Mouse (Mus musculus) kidney, postnatal 0 days (tissue): ENCODE data around the gene Pfkfb4. TPM values are rescaled to one million over a fixed set of nuclear protein-coding genes. Genes with fewer than 3 reads are reported as not detected.

Source experiments
- ATAC-seq: fragments of 200-750 bp; cut with Nextera tagmentation; replicated peaks from 2 replicates; pipeline ENCODE4 v1.8.0; 2017; ENCODE audit warnings: low read depth, moderate number of reproducible peaks, moderate TSS enrichment, moderate library complexity; ENCODE audit not compliant: low FRiP score
- DNase-seq: peaks from one replicate; pipeline ENCODE4 v3.0.0-alpha.2; 2016; ENCODE audit warnings: low spot score
- H3K27ac ChIP-seq: fragments of 300-500 bp; sonication (generic); 2 replicates; pipeline ENCODE4 v1.5.1; 2014; ENCODE audit warnings: mild to moderate bottlenecking
- H3K27me3 ChIP-seq: fragments of 300-500 bp; sonication (generic); 2 replicates; pipeline ENCODE4 v1.6.1; 2014; ENCODE audit warnings: low read length, mixed read lengths; ENCODE audit not compliant: insufficient read depth
- H3K36me3 ChIP-seq: fragments of 300-500 bp; sonication (generic); 2 replicates; pipeline ENCODE4 v1.6.1; 2014; ENCODE audit warnings: low read length, mixed read lengths; ENCODE audit not compliant: insufficient read depth
- H3K4me1 ChIP-seq: fragments of 300-500 bp; sonication (generic); replicated peaks from 2 replicates; pipeline ENCODE4 v1.6.1; 2014; ENCODE audit warnings: antibody characterized with exemption, low read length, mixed read lengths; ENCODE audit not compliant: insufficient read depth
- H3K4me2 ChIP-seq: fragments of 300-500 bp; sonication (generic); 2 replicates; pipeline ENCODE4 v1.6.1; 2014; ENCODE audit warnings: mild to moderate bottlenecking, low read length, moderate library complexity, mixed read lengths
- H3K4me3 ChIP-seq: fragments of 300-500 bp; sonication (generic); replicated peaks from 2 replicates; pipeline ENCODE4 v1.5.1; 2014; ENCODE audit warnings: low read depth, low read length
- H3K9ac ChIP-seq: fragments of 300-500 bp; sonication (generic); 2 replicates; pipeline ENCODE4 v1.6.1; 2014; ENCODE audit warnings: low read depth, low read length
- H3K9me3 ChIP-seq: fragments of 300-500 bp; sonication (generic); replicated peaks from 2 replicates; pipeline ENCODE4 v1.6.1; 2016; ENCODE audit warnings: low read length, inconsistent platforms, mixed read lengths
- CTCF ChIP-seq: IDR thresholded peaks from 2 replicates; pipeline ENCODE4 v1.5.1; 2016; ENCODE audit warnings: antibody characterized with exemption, low read depth, mild to moderate bottlenecking, moderate library complexity
- WGBS: fragments of 180-500 bp; shearing (Covaris S2); extraction: QIAGEN DNeasy Blood & Tissue Kit; methylation state at CpG from one replicate; pipeline ENCODE4 v1.1.7; 2014; 5-methylcytosine and 5-hydroxymethylcytosine counted together
- polyA plus RNA-seq: library from polyadenylated mRNA; unstranded; fragments of >200 nt; fragmentation: Nextera tagmentation; extraction: Ambion mirVana; gene quantifications from 2 replicates; pipeline ENCODE4 v1.2.1, GENCODE M21; 2015

Pfkfb4 gene
- polyA plus RNA-seq, 1 experiment from 2014 or later: 5.8 TPM

DNA sequence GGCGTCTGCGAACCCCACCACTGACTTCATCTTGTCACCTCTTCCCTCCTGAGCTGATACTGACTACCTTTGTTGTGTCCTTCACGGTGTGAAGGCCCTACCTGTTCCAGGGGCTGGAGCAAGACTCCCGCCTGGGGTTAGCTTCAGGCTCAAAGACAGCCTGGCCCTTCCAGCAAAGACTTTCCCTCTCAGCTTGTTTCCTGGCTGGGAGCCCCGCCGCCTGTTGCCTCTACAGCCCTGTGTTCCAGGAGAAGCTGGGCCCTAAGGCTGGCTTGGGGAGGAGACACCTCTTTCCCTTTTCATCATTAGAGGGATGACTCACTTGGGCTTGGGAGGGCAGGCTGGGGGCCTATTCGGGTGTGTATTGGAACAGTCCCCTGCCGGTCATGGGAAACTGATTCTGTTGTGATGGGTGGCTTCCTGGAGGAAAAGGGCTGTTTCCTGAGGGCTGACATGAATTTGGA is 47.4 kb downstream of the Pfkfb4 start:
- H3K9ac ChIP-seq: peak overlapping the region; percentile 84
- no peaks in the 10 kb centered on the region for H3K9me3 ChIP-seq
- no peak for TF ChIP-seq CTCF
- DNase-seq (peak; percentile 64), ATAC-seq (no peak; the same call in 1 of the 2 replicates)
- WGBS: 16% methylated on average over 8 of the region's 8 CpGs
- H3K4me3 ChIP-seq: peak overlapping the region; percentile 65
- peaks cover 25% of the 10 kb centered on the region for H3K4me1 ChIP-seq
- peak overlapping the region; percentile 85 for H3K4me2 ChIP-seq
- no peaks in the 10 kb centered on the region for H3K27me3 ChIP-seq
- no peaks in the 10 kb centered on the region for H3K36me3 ChIP-seq
- H3K27ac ChIP-seq: peak overlapping the region; percentile 92

DNA sequence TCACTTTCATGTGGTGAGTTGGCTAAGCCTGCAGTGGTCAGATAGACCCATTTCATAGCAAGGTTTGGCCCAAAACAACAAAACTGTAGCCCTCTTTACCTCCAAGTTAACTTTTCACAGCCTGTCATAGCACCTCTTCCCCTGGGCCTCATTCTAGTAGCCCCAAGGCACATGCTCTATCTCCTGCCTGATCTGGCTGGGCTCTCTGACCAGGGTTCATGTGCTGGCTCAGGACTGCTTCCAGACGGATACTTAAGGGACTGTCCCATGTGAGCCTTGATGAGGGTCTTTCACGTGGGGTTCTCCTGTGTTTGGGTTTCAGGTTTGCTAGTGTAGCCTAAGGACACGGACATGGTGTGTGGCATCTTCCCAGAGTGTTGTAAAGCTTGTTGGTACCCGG is 48.1 kb downstream of the Pfkfb4 start:
- Histone ChIP-seq H3K4me3 (peak overlapping the region; percentile 65), H3K27me3 (no peaks in the 10 kb centered on the region), H3K9me3 (no peaks in the 10 kb centered on the region), H3K4me2 (peak overlapping the region; percentile 85), H3K36me3 (peaks cover 3% of the 10 kb centered on the region; the same call in 1 of the 2 replicates), H3K27ac (0 out of 2 replicates have a peak overlapping the region, but pooled peaks have one; percentile 92), H3K4me1 (peaks cover 25% of the 10 kb centered on the region), H3K9ac (peak overlapping the region; percentile 5; the same call in 1 of the 2 replicates)
- WGBS: 76% methylated on average over 4 of the region's 4 CpGs
- no peak for TF ChIP-seq CTCF
- DNase-seq: no peak
- ATAC-seq: no peak

DNA sequence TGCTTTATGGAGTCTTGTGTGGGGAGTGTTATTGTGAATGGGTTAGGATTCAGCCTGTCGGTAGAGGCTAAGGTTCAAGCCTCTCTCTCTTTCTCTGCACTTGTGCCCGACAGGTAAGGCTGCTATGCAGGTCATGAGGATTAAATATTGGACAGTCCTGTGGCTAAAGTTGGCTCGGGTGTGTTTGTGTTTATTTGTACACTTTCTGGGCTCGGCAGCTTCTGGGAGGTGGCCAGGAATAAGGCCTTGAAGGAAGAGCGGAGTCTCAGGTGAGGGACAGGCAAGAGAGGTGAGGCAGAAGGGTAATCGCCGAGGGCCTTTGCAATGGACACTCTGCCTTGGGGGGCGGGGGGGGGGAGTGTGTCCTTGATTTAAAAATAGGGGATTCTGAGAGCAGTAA is 48.6 kb downstream of the Pfkfb4 start:
- 74% methylated on average over 8 of the region's 8 CpGs for WGBS
- H3K4me1 ChIP-seq: peaks cover 25% of the 10 kb centered on the region
- H3K27ac ChIP-seq: peak overlapping the region; percentile 50; the same call in 1 of the 2 replicates
- ATAC-seq: no peak
- peak overlapping the region; percentile 65; the same call in 1 of the 2 replicates for H3K4me3 ChIP-seq
- TF ChIP-seq CTCF: no peak
- H3K36me3 ChIP-seq: peaks cover 3% of the 10 kb centered on the region; the same call in 1 of the 2 replicates
- DNase-seq: no peak
- H3K9me3 ChIP-seq: no peaks in the 10 kb centered on the region
- H3K4me2 ChIP-seq: peak overlapping the region; percentile 85
- no peak overlapping the region; the same call in 1 of the 2 replicates for H3K9ac ChIP-seq
- no peaks in the 10 kb centered on the region for H3K27me3 ChIP-seq

DNA sequence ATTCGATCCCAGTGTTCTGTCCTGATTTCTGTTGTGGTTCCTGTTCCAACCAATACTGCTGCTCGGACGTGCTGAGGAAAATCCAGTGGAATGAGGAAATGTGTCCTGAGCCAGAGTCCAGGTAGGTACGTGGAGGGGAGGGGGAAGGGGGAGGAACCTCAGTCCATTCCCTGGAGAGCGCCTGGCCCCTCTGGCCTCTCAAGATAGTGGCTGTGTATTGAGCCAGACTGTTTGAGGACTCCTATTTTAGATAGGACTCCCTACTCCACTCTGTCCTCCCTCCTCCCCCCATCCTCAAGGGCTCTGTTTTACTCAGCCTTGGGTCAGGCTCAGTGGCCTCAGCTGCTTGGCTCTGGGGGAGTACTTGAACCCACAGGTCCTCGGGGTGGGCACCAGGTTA is 49.3 kb downstream of the Pfkfb4 start:
- Histone ChIP-seq H3K27me3 (no peaks in the 10 kb centered on the region), H3K4me2 (peak overlapping the region; percentile 85), H3K4me1 (peaks cover 25% of the 10 kb centered on the region), H3K36me3 (peaks cover 3% of the 10 kb centered on the region; the same call in 1 of the 2 replicates), H3K9me3 (no peaks in the 10 kb centered on the region), H3K27ac (peak overlapping the region; percentile 50; the same call in 1 of the 2 replicates), H3K4me3 (no peak overlapping the region), H3K9ac (no peak overlapping the region)
- ATAC-seq (peak; percentile 48), DNase-seq (no peak)
- 57% methylated on average over 6 of the region's 6 CpGs for WGBS
- no peak for TF ChIP-seq CTCF

DNA sequence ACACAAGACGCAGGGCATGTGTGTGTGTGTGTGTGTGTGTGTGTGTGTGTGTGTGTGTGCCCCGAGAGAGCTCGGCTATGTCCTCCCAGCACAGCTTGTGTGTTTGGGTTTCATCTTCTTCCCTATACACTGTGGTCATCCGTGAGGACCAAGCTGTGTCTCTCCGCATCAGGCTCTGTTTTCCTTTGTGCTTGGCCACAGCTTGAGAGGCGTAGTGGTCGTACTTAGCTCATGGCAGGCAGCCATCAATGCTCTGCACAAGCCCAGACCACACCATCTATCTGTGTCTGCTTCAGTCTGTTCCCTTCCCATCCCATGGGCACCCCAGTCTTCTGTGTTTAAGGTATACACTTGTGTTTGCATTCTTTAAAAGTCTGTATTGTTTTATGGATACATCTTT is 49.8 kb downstream of the Pfkfb4 start:
- H3K4me1 ChIP-seq: peaks cover 25% of the 10 kb centered on the region
- TF ChIP-seq CTCF: no peak
- no peaks in the 10 kb centered on the region for H3K27me3 ChIP-seq
- H3K9ac ChIP-seq: no peak overlapping the region
- DNase-seq: no peak
- H3K4me3 ChIP-seq: no peak overlapping the region
- peaks cover 3% of the 10 kb centered on the region; the same call in 1 of the 2 replicates for H3K36me3 ChIP-seq
- H3K27ac ChIP-seq: peak overlapping the region; percentile 42; the same call in 1 of the 2 replicates
- WGBS: 68% methylated on average over 7 of the region's 7 CpGs
- H3K4me2 ChIP-seq: peak overlapping the region; percentile 85
- no peaks in the 10 kb centered on the region for H3K9me3 ChIP-seq
- no peak for ATAC-seq

DNA sequence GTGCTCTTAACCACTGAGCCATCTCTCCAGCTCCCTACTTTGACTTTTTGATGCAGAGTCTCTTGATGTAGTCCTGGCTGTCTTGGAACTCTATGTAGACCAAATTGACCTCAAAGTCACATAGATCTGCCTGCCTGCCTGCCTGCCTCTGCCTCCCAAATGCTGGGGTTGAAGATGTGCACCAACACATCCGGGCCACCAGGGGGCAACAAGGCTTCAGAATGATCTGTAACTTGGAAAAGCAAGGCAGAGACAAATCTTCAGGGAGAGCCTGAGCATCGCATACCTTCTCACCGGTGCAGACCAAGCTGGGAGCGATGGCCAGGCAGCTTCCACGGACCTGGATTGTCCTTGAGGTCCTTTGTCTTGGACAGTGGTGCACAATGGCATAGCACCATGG is 54.7 kb downstream of the Pfkfb4 start:
- H3K4me3 ChIP-seq: no peak overlapping the region
- H3K27ac ChIP-seq: no peak overlapping the region
- no peak overlapping the region for H3K4me2 ChIP-seq
- 44% methylated on average over 5 of the region's 5 CpGs for WGBS
- peaks cover 7% of the 10 kb centered on the region for H3K36me3 ChIP-seq
- H3K9me3 ChIP-seq: no peaks in the 10 kb centered on the region
- no peak overlapping the region for H3K9ac ChIP-seq
- no peaks in the 10 kb centered on the region for H3K4me1 ChIP-seq
- TF ChIP-seq CTCF: peak; percentile 84
- ATAC-seq: peak; percentile 36; the same call in 1 of the 2 replicates
- DNase-seq: peak; percentile 67
- H3K27me3 ChIP-seq: no peaks in the 10 kb centered on the region
